Mouse (Mus musculus): ENCODE measurements around the gene Olfr981.
"Not testable (repeated sequence)": the region's sequence is repeated elsewhere in the genome, so short reads cannot be mapped to it uniquely, and the experiment has no call there.

The Olfr981 gene

DNA sequence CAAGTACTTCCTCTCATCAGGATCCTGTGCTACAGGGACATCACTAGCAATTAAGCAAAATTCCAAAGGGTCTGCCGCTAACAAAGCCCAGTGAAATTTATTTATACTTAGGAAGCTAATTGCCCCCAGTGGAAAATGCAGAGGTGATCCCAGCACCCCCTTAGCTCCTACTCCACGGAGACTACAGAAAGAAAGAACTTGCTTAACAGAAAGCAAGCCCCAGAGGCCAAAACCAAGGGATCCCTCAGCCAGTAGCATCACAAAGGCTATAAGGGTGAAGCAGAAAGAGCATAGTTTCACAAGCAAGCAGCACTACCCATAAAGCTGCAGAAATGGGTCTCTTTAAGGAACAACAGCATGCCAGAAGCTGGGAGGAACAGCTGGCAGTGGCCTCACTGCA lies at the start of gene Olfr981:
Olfr981 (plus strand) TSS at position 301 of the 400 bp plus-strand sequence.
- DNase-seq (ENCODE audit: low spot score): no peak

- not testable (repeated sequence) for DNase-seq (ENCODE audit: low spot score)
Measured at GRCm38 (mm10) chr9:39976581-39977145, 44.6 kb upstream of the Olfr981 start.

DNA sequence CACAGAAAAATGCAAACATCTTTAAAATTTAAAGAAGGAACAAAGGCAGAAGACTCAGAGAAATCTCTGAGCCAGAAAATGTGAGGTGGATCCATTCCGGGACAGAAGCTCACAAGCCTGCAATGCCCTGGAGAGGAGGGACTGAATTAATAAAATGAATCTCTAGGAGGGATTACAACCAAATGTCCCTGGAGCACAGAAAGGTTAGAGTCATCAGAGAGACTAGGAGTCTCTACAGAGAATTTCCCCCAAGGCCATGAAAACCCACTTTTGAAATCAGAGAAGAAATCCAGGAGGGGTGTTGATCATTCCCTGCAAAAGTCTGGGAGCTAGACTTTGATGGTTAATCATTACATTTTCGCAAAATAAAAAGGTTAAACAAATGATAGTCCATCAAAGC lies 29.5 kb upstream of the Olfr981 start, which contains the start of gene Olfr978:
Olfr978 (plus strand) TSS at position 301 of the 400 bp plus-strand sequence.
- no peak for DNase-seq (ENCODE audit: low spot score)

DNA sequence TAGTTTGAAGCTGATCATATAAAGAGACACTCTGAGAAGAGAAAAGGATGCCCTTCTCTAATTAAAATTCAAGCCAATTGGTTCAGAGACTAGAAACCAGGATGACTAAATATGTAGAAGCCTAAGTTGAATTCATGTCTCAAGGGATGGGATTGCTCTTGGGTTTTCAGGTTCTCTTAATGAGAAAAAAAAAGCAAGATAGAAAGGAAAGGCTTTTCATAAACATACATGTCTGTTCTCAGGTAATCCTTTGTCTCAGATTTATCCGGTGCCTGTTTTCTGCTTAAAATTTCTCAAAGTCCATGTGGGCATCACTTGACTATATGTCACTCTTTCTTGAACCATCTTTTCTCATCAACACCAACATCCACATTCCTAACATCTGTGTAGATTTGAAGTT lies 17.9 kb upstream of the Olfr981 start, which contains the start of gene Olfr979:
Olfr979 (minus strand) TSS at position 101 of the 400 bp plus-strand sequence.
- no peak for DNase-seq (ENCODE audit: low spot score)

GRCm38 (mm10) chr9:40009482-40009881 lies 11.8 kb upstream of the Olfr981 start, which contains the start of gene Olfr980:
Gene Olfr980, minus strand, starts transcription at chr9:40009582.
- DNase-seq (ENCODE audit: low spot score): no peak

GRCm38 (mm10) chr9:40050138-40050537 lies 28.9 kb downstream of the Olfr981 start:
- no peak for DNase-seq (ENCODE audit: low spot score)

DNA sequence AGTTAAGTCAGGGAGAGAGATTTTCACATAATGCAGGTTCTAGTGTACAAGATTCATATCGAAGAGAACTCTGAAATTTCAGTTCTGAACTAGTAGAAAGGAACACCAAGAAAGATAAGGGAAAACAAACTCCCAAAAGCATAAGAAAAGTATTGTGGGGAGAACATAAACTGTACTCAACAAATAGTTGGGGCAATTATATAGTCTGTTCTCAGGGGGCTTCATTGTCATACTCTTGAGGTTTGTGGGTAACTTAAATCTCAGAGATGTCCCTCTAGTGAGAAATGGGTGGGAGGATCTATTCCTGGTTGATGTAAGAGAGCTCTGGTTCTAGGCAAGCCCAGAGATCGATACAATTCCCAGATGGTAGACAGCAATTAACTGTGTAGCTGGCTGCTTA lies 52.3 kb downstream of the Olfr981 start, which contains the start of gene Olfr982:
Olfr982 (plus strand) TSS at position 301 of the 400 bp plus-strand sequence.
- no peak for DNase-seq (ENCODE audit: low spot score)
